ENCODE assay signal across 24 mouse cellular contexts in genomic region chr6:30751209-30751608, GRCm38 (mm10).
"Had no signal": no experiment of that assay in that cellular context is flagged by ENCODE, and none has a peak within 500 bp of the region (broad histone marks: within the 10 kb centered on the region; RNA-seq: fewer than 3 reads in every experiment).

No protein-coding gene starts in this region.

- DNase-seq: gastrocnemius, postnatal 14 days; gastrocnemius, postnatal 36 days; heart, adult 18-20 months; heart, postnatal 14 days; heart, postnatal 36 days; kidney, adult 11 months; kidney, adult 2 months; kidney, adult 9 months; kidney, postnatal 14 days; kidney, postnatal 36 days; layer of hippocampus, adult 9-11 months; layer of hippocampus, postnatal 36 days; left cerebral cortex, postnatal 4 days had no signal

- H3K27ac ChIP-seq: hindbrain, embryonic 13.5 days; hindbrain, embryonic 15.5 days; hindbrain, postnatal 0 days; intestine, embryonic 15.5 days; kidney, embryonic 15.5 days; kidney, postnatal 0 days; limb, embryonic 15.5 days; liver, embryonic 12.5 days; liver, embryonic 14.5 days had no signal

- H3K4me1 ChIP-seq: hindbrain, embryonic 13.5 days; hindbrain, embryonic 15.5 days; intestine, embryonic 15.5 days; kidney, embryonic 15.5 days; liver, embryonic 12.5 days had no signal

- H3K4me2 ChIP-seq: heart, embryonic 11.5 days; hindbrain, embryonic 13.5 days; hindbrain, embryonic 15.5 days; intestine, embryonic 15.5 days; kidney, embryonic 15.5 days; limb, embryonic 12.5 days; limb, embryonic 15.5 days; liver, embryonic 12.5 days had no signal

- H3K27me3 ChIP-seq: hindbrain, embryonic 13.5 days; hindbrain, embryonic 15.5 days; intestine, embryonic 15.5 days; kidney, embryonic 15.5 days; limb, embryonic 12.5 days; limb, embryonic 15.5 days; liver, embryonic 12.5 days had no signal

- H3K4me3 ChIP-seq: hindbrain, embryonic 13.5 days; hindbrain, embryonic 15.5 days; intestine, embryonic 15.5 days; kidney, embryonic 15.5 days; limb, embryonic 12.5 days; limb, embryonic 15.5 days; liver, embryonic 12.5 days had no signal

- H3K9ac ChIP-seq: hindbrain, embryonic 13.5 days; hindbrain, embryonic 15.5 days; intestine, embryonic 15.5 days; kidney, embryonic 15.5 days; limb, embryonic 12.5 days; limb, embryonic 15.5 days; liver, embryonic 12.5 days; liver, embryonic 14.5 days had no signal

- H3K9me3 ChIP-seq: hindbrain, embryonic 13.5 days; hindbrain, embryonic 15.5 days; intestine, embryonic 15.5 days; kidney, embryonic 15.5 days; limb, embryonic 12.5 days; limb, embryonic 15.5 days; liver, embryonic 12.5 days had no signal

- ATAC-seq: hindbrain, postnatal 0 days; intestine, embryonic 15.5 days; liver, embryonic 12.5 days had no signal
